Mouse (Mus musculus): ENCODE measurements at regions not wholly inside any gene's neighbourhood (a gene's known extent, or its start where the extent isn't known, plus 50 kb on each side); places are given as distances from the start of the nearest gene placed in this dataset.

DNA sequence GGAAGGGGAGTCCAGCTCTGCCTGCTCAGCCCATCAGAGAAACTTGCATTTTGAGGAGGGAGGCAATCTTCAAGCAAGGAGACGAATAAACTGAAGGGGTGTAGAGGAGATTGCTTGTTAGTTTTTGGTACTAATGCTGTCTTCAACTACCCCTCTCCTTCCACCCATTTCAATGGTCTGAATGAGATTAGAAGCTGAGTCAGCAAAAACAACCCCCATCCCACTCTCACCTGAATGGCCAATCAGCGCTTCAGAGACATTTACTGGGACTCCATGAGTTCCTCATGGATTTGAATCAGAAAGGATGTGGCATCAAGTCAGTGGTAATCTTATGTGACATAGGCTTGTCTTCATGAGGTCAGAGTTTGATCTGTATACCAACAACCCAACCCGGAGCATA lies 180.0 kb upstream of the Nlrp1b start:
- no peak for DNase-seq (ENCODE audit: low read depth, low spot score)

DNA sequence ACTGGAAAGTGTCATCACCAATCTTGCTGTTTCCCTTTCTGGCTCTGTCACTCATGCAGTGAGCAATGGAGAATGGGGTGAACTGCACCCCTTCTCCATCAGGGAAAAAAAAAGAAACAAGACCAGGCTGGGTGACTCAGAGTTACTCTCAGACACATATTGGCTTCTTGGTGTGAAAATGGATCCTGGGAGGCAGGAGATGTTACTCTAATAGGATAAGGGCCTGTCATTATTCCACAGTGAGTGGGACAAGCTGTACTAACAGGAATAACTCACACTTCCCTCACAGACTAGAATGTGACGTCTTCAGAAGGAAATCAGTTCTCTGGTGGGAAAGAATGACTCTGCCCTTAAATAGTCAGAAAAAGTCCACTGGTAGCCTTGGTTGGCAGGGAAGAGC lies 181.4 kb upstream of the Nlrp1b start:
- DNase-seq (ENCODE audit: low read depth, low spot score): no peak

DNA sequence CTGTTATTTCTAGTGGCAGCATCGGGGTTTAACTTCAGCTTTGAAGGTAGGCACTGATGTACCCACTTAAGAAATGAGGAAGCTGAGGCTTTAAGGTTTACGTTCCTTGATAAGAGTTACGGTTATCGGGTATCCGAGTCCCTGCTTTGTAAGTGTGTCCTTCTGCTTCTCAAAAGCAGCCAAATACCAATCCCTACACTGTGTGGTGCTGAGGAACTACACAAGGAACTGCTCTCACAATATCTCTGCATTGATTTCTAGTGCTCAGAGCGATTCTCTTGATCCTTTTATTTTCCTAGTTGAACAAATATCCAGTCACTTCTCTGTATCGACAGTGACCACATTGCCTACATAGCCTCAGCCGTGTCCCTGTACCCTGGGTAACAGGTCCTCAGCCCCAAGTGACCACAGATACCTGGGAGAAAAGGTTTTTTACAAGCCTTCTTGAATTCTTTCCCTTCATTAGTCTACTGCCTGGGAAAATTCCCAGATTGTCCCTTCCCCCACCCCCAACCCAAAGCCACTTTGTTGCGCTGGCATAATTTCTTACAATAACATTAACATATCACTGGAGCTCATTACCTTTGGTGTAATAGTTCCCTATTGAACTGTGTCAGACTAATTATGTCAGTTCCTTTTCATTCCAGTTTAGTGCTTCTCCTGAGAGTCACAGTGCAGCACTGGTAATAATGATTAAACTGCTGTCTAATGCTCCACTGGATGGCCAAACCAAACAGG lies 184.0 kb upstream of the Nlrp1b start:
- DNase-seq (ENCODE audit: low read depth, low spot score): no peak

DNA sequence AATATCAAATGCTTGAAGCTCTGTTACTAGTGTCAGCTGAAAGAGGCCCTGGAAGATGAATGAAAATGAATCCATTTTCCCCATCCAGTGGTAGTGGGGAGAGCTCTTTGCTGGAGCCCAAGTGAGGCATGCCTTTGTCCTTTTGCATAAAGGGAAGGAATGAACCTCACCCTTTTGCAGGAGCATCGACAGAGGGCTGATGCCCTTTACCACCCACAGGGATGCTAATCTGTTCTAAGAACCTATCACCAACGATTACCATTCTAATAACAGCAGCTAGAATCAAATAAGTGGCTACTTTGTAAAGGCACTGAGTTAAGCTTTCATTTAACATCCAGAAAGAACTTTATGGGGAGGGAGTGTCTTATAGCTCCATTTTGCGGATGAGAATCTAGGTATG lies 184.9 kb upstream of the Nlrp1b start:
- peak; percentile 66 for DNase-seq (ENCODE audit: low read depth, low spot score)

DNA sequence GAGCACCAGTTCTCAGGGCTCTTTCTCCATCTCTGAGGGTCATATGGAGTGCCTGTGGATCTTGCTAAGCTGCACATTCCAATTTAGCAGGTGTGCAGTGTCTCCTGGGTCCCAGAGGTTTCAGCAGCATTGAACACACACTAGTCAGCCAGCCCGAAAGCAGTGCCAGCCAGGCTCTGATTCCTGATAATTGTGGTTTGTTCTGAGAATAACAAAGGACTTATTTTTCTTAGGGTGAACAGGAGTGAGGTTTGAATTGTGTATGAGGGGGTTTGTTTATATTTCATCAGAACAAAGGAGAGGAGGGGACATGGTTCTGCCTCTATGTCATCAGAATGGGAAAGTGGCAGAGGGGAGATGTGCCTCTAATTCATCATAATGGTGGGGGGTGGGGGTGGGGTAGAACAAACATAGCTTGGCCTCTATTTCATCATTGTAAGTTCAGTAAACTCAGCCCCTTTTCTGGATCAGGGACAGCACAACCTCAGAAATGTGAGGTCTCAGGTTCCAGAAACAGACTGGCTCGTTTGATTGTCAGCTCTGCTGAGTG lies 191.8 kb upstream of the Nlrp1b start:
- no peak for DNase-seq (ENCODE audit: low read depth, low spot score)

DNA sequence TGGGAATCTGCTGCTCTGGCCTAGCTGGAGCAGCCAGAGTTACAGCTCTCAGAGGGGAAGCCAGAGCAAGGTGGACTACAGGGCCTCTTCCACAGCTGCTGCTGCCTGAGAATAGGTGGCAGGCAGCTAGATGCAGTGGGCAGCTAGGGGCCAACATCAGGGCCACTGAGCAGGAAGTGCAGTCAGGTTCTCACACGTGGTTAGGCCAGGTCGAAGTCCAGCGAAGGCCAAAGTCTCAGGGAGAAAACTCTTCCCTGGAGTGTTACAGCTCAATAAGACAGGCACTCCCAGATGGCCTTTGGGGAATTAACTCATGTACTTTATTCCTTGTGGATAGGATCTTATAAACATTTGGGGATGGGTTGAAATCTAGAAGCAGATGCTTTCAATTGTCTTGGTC lies 192.7 kb upstream of the Nlrp1b start:
- DNase-seq (ENCODE audit: low read depth, low spot score): no peak

DNA sequence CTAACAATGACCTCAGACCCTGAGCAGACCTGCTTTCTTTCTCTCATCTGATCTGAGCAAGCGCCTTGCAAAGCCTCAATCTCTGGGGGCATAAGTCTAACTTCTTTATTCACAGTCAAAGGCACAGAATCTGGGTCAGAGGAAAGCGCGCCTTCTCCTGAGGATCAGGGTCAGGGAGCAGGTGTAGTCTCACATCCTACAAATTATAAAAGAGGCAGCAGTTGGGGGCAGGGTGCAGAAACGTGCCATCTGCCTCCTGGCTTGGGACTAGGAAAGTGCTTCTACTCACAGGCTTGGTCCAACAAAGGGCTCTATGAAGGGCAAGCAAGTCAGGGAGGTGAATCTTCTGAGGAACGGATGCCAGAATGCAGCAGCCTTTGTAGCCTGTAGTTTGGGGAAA lies 194.3 kb upstream of the Nlrp1b start:
- DNase-seq (ENCODE audit: low read depth, low spot score): no peak

DNA sequence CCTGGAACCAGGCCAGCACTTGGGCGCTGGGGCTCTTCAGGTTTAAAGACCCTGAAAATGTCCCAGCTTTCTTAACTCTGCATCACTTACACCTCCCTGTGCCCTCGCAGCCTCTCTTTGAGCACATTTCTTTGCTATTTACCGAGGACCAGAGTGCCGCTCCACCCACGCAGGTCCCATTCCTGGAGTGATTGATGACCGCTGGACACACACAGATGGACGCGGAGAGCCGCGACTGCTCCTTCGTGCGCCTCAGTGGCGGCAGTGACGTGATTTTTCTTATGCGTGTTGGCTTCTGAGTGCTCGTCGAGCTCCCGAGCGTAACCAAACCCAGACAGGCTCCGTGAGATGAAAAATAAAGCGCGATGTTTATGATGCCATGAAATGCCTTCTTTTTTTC lies 199.2 kb upstream of the Nlrp1b start:
- no peak for DNase-seq (ENCODE audit: low read depth, low spot score)

DNA sequence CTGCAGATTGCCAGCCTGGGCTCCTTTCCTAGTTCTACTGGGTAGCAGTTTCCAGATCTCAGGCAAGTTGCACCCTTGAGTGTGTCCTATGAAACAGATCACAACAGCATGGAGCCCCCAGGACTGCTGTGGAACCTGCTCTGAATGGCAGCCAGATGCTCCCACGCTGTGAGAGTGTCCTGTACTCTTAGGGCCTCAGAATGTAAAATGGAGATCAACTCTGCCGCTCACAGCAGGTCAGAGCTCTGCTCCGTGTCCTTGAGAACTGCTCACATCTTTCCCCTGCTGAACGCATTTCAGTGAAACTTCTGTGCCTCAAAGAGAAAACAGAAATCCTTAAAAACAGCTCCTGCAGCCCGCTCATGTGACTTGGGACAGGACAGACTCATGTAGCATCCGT lies 203.7 kb upstream of the Nlrp1b start:
- no peak for DNase-seq (ENCODE audit: low read depth, low spot score)

DNA sequence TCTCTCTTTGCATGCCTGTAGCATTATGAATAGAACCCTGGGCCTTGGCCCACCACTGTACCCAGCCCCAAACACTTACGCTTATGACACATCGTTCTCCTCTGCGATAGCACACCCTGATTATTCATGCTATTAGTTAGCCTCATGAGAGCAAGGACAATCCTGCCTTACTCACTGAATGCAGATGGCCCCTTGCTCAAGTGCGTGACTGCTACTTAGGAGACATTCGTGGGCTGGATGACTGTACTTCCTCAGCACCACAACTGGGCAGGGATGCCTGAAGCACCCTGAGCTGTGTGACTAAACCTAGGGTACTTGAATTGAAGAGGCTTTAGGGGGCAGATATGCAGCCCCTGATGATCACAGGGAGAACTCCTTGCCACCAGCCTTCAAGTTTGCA lies 204.4 kb upstream of the Nlrp1b start:
- no peak for DNase-seq (ENCODE audit: low read depth, low spot score)

DNA sequence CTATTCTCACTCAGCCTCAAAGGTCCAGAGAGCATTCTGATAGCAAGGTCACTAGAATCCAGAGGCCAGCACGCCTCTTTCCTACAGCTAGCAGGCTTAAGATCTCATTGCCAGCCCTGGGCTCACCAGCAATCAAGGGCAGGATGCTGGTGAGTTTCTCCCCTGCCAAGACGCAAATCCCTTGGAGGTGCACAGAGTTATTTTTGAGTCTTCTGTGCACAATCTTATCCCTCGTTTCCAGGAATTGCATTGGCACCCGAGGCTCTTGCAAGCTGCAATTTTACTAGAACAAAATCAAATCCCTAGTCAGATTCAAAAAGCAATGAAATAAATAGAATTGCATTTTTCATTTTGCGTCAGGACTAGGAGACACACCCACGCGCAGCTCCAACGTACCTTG lies 205.2 kb upstream of the Nlrp1b start:
- DNase-seq (ENCODE audit: low read depth, low spot score): no peak

DNA sequence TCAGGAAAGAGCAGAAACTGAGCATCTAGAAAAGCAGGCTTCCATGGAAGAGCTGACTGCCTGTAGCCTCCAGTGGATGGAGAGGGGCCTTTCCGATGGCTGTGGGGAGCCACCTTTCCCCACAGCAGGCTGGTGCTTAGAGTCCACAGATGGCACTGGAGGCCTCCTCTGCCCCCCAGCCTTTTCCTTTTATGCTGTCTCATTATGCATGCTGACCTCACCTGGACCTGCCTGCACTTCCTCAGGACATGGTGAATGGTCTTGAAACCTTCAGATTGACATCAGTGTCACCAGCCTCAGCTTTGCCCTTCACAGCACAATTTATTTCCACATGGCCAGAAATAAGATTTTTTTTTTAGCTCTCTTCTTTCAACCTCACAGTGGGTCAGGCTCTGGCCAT lies 205.8 kb upstream of the Nlrp1b start:
- no peak for DNase-seq (ENCODE audit: low read depth, low spot score)

DNA sequence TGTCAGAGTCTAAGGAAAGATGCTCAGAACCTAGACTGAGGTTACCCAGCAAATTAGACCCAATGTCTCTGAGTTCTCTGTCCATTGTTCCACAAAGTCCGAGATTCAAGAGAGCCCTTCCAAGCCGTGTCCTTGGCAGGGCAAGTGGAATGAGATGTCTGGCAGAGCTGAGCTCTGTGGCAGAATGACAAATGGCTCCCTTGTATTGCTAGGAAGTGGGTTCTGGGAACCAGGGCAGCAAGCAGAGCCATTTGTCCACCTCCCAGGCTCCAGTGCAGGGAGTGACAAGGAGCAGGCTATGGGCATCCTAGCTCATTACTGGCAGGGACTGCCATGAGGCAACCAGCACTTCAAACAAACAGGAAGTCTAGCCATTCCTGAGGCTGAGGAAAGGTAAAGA lies 206.3 kb upstream of the Nlrp1b start:
- DNase-seq (ENCODE audit: low read depth, low spot score): no peak

DNA sequence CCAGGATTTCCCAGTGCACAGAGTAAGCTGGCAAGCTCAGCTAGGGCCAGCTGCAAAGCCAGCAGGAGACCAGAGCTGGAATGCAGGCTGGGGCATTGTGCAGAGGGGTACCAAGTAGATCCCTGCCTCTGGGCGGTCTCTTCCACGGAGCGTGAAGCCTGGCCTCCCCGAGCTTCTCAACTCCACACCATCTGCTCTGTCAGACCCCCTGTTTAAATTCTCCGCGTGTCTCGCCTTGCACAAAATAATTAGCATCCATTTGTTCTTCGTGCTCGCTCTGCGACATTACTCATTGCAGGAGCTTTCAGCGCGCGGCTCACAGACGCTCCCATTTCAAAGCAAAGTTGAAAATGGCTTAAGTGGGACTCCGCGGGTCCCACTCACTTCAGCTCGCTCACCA lies 209.3 kb upstream of the Nlrp1b start:
- peak; percentile 19 for DNase-seq (ENCODE audit: low read depth, low spot score)

DNA sequence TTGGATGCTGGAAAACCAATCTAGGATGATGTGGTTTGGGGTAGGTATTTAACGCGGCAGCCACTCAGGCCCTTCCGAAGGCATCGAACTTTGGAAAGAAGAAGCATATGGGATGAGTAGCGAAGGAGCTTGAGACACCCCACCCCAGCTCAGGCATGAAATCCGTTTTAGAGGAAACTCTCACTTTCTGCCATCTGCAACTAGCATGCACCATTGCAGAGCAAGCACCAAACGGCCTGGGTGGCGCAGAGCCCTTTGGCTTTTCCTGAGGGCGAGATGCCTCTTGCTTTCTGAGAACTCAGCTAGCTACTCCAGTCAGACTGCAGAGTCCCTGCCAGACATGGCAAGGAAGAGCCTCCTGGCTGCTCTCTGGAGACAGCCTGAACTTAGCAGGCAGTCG lies 209.9 kb upstream of the Nlrp1b start:
- no peak for DNase-seq (ENCODE audit: low read depth, low spot score)

DNA sequence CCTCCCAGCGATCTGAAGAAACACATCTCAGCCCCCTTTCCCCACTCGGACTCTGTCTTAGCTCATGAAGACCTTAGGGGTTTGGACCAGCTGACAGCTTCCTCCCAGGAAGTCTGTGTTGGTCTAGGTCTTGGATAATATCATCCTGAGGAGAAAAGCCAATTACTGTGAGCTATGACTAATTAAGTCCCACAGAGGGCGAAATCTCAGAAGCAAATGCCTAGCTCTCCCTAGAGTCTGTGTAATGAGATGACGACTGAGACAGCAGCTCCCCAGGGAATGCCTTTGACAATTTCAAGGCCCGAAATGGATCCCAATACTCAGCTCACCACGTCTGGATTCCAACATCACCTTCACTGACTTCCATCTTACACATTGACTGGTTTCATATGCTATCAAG lies 213.5 kb upstream of the Nlrp1b start:
- DNase-seq (ENCODE audit: low read depth, low spot score): no peak

DNA sequence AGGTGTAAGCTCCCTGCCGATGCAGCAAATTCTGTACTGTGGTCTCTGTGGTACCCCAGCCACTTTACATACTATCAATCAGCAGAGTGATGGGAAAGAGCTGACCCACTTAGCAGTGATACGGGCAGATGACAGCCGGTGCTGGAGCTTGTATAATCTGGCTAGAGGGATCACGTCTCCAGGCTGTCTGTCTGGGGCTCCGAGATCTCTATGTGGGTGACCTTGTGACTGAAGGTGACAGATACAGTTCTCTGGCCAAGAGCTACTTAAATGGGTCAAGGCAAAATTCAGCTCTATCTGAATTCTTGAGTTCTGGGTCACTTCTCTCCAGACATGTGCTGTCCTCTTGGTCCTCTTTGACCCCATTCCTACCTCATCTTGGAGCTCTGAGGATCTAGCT lies 216.1 kb upstream of the Nlrp1b start:
- DNase-seq (ENCODE audit: low read depth, low spot score): no peak

DNA sequence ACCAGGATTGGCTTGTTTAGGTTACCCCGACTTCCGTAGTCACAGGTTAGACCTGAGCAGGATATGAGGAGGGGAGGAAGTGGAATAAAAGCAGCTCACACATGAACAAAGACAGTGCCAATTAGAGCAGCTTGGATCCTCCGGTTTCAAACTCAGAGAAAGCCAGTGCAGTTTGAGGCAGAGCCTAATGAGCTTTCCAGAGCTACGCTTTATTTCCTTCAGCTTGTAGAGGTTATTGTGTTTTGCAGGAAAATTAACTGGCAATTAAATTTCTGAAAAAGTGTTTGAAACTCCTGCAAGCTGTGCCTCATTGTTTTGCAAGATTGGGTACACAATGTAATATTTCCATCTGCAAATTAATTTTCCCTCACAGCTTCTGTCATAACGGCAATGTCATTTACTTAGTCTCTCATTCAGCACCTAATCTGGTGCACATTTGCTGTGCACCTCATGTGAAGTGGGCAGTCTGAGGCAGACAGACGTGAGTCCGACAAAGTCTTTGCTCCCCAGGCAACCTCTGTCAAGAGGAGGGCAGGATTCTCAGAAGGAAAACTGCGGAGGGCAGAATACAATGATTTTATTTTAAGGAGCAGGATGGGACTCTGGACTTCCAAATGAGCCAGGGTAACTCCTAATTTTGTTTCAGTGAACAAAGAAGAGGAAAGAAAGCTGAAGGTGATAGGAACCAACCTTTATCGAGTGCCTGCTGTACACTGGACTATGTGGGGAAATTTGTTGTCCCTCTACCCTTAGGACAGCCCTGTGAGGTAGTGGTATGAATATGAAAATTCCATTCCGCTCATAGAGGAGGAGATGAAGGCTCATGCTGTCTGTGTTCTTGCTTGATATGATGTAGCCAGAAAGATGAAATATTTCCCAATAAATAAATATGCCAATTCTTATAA lies 217.6 kb upstream of the Nlrp1b start:
- DNase-seq (ENCODE audit: low read depth, low spot score): no peak

DNA sequence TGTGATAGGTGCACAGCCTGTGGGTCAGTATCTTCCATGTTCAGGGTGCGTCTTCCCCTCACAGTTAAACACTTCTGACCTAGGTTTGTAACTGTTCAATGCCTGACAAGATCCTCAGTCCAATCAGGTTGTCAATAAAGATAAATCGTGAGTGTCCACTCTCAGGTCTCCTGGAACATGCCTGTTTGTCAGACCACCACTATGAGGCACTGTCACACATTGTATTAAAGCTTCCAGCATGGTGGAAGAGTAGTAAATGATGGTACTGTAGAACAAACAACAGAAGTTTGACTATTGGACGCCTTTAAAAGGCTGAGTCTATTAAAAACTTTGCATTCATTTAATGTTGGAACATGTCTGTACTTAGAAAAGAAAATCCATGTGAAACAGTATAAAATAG lies 249.6 kb upstream of the Nlrp1b start:
- DNase-seq (ENCODE audit: low read depth, low spot score): no peak

DNA sequence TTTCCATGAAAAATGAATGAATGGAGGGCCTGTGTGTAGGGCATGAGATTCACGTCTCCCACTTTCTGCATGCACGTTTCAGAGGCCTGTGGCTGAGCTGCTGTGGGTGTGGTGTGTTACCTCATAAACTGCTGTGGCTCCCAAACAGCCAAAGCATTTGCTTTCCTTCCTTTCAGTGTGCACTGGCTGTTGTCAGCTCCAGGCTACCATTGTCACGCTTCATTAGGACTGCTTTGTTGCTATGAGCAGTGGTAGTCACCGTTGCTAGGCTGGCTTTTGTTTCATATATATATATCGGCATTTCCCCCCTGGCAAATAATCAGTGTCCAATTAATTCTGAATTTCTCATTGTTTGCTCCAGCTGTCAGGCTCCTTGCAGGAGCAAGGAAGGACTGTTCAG lies 251.9 kb upstream of the Wscd1 start:
- no peak for DNase-seq (ENCODE audit: low read depth, low spot score)

DNA sequence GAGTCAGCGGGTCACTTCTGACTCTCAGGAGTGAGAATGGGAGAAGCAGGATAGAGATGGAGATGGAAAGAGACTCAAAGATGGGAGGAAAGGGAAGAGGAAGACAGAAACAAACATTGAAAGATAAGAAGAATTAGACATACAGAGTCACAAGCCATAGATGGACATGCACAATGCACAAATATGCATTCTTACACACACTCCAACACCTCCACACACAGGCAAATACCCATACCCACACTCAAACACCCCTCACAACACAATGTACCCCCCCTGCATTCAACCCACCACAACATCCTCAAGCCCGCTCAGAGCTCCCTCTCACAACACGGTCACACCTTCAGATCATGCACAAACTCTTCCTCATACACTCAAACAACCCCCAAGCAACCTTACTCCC lies 251.4 kb upstream of the Wscd1 start:
- no peak for DNase-seq (ENCODE audit: low read depth, low spot score)

DNA sequence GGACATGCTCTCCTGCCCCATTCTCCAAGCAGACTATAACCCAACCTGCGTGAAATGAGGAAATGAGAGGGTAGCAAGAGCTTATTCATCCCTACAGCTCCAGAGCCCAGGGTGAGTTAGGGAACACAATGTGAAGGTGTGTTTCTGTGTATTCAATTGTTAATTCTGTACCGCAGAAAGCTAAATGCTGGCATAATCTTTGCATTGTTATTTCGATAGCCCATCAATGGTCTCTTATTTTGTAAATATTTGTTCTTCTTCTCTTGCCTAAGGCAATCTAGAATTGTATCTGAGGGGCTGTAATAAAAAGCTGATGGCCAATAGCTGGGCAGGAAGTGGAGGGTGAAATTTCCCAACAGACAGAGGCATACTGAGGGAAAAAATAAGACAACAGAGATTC lies 247.6 kb upstream of the Wscd1 start:
- peak; percentile 95 for DNase-seq (ENCODE audit: low read depth, low spot score)
